Mouse (Mus musculus) limb, embryonic 12.5 days (tissue): ENCODE data around the gene BC025920. TPM values are rescaled to one million over a fixed set of nuclear protein-coding genes. Genes with fewer than 3 reads are reported as not detected.
A peak's percentile ranks its signal among the peaks of the same experiment; 100 is the strongest.

Experiments used
- ATAC-seq: fragments of 200-750 bp; cut with Nextera tagmentation; 2 replicates; pipeline ENCODE4 v1.8.0; 2017; ENCODE audit warnings: low read depth, moderate TSS enrichment; ENCODE audit not compliant: insufficient number of reproducible peaks, insufficient read depth, low FRiP score, low TSS enrichment
- H3K27ac ChIP-seq: fragments of 300-500 bp; sonication (generic); 2 replicates; pipeline ENCODE4 v1.5.1; 2016; ENCODE audit warnings: mild to moderate bottlenecking, moderate library complexity
- H3K27me3 ChIP-seq: fragments of 300-500 bp; sonication (generic); 2 replicates; pipeline ENCODE4 v1.6.1; 2016; ENCODE audit warnings: mild to moderate bottlenecking, moderate library complexity
- H3K36me3 ChIP-seq: fragments of 300-500 bp; sonication (generic); 2 replicates; pipeline ENCODE4 v1.6.1; 2016; ENCODE audit warnings: mild to moderate bottlenecking, moderate library complexity
- H3K4me1 ChIP-seq: fragments of 300-500 bp; sonication (generic); replicated peaks from 2 replicates; pipeline ENCODE4 v1.6.1; 2016
- H3K4me2 ChIP-seq: fragments of 300-500 bp; sonication (generic); 2 replicates; pipeline ENCODE4 v1.6.1; 2016; ENCODE audit warnings: mild to moderate bottlenecking, moderate library complexity
- H3K4me3 ChIP-seq: fragments of 300-500 bp; sonication (generic); replicated peaks from 2 replicates; pipeline ENCODE4 v1.5.1; 2016; ENCODE audit warnings: mild to moderate bottlenecking
- H3K9ac ChIP-seq: fragments of 300-500 bp; sonication (generic); replicated peaks from 2 replicates; pipeline ENCODE4 v1.6.1; 2016; ENCODE audit warnings: mild to moderate bottlenecking, moderate library complexity
- H3K9me3 ChIP-seq: fragments of 300-500 bp; sonication (generic); 2 replicates; pipeline ENCODE4 v1.6.1; 2016; ENCODE audit warnings: mild to moderate bottlenecking, moderate library complexity
- WGBS: fragments of 180-500 bp; shearing (Covaris S2); methylation state at CpG from one replicate; pipeline ENCODE4 v1.1.7; 2016; 5-methylcytosine and 5-hydroxymethylcytosine counted together
- polyA plus RNA-seq: library from polyadenylated mRNA; unstranded; fragments of >200 nt; fragmentation: Nextera tagmentation; extraction: Ambion mirVana; gene quantifications from 2 replicates; pipeline ENCODE4 v1.2.1, GENCODE M21; 2016

BC025920 gene
- 2.0 and 2.2 TPM in 2 replicates for polyA plus RNA-seq

DNA sequence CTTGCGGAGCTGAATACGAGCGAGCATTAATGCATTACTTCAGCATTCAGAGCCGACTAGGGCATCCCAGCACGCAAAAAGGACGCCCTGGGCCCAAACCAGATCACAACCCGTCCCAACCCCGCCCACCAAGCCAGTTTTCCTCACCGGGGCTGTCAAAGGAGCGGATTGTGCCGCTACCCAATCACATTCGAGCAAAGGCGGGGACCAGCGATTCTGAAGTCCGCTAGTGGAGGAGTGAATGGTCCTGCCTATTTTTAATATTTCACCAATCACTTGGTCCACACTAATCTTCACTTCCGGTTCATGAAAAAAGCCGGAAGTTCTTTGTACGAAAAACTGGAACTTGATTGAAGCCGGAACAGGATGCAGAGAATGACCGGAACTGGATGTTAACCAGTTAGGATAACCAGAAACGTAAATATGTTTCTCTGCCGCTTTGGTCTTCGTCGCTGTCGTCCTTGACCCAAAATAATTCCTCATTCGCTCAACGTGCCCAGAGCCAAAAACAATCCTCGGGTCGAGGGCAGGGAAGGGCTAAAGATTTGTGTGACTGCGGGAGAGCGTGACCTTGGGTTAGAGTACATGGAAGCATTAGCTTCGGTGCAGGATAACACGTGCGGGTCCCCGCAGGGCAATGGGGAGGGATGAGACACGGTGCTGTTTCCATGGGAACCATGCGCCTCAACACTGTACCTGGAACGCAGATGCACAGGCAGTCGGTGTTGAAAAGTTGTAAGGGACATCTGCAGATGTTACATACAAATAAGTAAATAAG, at the start of gene BC025920:
BC025920 (plus strand) TSS at position 297 of the 778 bp plus-strand sequence.
- Histone ChIP-seq H3K27me3 (no peaks in the 10 kb centered on the region), H3K4me1 (peaks cover 39% of the 10 kb centered on the region), H3K36me3 (peaks cover 7% of the 10 kb centered on the region; the same call in 1 of the 2 replicates), H3K9ac (peak within 1 kb of the TSS; percentile 63), H3K4me3 (peak within 1 kb of the TSS; percentile 56), H3K9me3 (no peaks in the 10 kb centered on the region), H3K4me2 (peak within 1 kb of the TSS; percentile 88), H3K27ac (peak within 1 kb of the TSS; percentile 95)
- WGBS: under 1% methylated on average over 39 of the region's 39 CpGs
- ATAC-seq: peak; percentile 78

DNA sequence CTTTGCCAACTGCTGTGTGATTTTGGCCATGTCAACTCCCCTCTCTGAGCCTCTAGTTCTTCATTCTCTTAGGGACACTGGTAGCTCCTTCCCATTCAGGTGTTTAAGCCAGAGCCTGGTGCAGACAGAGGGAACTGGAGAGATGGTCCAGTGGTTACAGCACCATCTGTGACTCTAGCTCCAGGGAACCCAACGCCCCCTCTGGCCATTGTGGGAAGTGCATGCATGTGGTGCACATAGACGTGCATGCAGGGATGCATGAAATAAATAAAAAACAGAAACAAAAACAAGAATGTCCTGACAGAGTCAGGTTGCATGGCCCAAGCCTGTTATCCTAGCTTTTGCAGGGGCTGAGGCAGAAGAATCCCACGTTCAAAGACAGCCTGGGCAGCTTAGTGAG, 49.8 kb upstream of the BC025920 start:
- Histone ChIP-seq H3K4me2 (no peak overlapping the region), H3K4me1 (peaks cover 24% of the 10 kb centered on the region), H3K9me3 (peaks cover 6% of the 10 kb centered on the region; the same call in 1 of the 2 replicates), H3K27ac (no peak overlapping the region), H3K27me3 (no peaks in the 10 kb centered on the region), H3K9ac (no peak overlapping the region), H3K36me3 (peaks cover 2% of the 10 kb centered on the region; the same call in 1 of the 2 replicates), H3K4me3 (no peak overlapping the region)
- ATAC-seq: no peak
- 73% methylated on average over 3 of the region's 3 CpGs for WGBS

DNA sequence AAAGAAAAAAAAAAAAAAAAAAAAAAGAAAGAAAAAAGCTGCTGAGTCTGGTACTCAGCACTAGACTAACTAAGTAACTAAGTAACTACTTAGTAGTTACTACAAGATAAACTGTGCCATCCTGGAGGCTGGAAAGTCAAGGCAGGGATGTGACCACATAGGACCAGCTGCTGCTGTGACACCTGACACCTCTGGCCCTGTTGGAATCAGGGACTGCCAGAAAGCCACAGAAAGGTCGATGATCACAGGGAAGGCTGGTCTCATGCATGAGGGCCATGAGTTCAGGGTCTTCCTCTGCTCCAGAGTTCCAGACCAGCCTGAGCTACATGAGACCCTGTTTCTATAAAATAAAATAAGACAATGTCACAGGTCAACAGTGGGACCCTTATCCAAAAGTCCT, 48.6 kb upstream of the BC025920 start:
- H3K36me3 ChIP-seq: peaks cover 12% of the 10 kb centered on the region
- no peak overlapping the region for H3K27ac ChIP-seq
- WGBS: 18% methylated on average over 1 of the region's 1 CpGs
- no peaks in the 10 kb centered on the region for H3K27me3 ChIP-seq
- H3K4me1 ChIP-seq: peaks cover 26% of the 10 kb centered on the region
- H3K9me3 ChIP-seq: peaks cover 6% of the 10 kb centered on the region; the same call in 1 of the 2 replicates
- ATAC-seq: no peak
- no peak overlapping the region for H3K4me2 ChIP-seq
- no peak overlapping the region for H3K9ac ChIP-seq
- no peak overlapping the region for H3K4me3 ChIP-seq

DNA sequence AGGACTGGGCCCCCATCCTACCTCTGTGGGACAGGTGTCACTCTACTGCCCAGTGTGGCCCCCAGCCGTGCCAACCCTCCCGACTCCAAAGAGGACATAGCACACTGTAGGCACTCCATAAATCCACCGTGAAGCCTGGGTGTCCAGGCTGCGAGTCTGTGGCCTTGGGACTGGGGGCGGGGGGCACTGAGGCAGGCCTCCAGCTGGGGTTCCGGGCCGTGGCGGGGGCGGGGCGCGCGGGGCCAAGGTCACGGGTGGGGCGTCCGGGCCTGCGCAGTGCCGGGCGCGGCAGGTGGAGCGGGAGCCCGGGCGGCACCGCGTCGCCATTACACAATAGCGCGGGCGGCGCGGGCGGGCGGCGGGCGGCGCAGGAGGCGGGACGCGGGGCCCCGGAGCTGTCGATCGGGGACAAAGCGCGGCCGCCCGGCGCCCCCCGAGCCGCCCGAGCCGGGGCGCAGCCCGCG, 46.9 kb upstream of the BC025920 start, which contains the start of gene Aes:
Aes (plus strand) TSS at position 326 of the 464 bp plus-strand sequence.
- H3K9ac ChIP-seq: peak within 1 kb of the TSS; percentile 97
- H3K4me3 ChIP-seq: peak within 1 kb of the TSS; percentile 91
- H3K36me3 ChIP-seq: peaks cover 23% of the 10 kb centered on the region
- H3K27ac ChIP-seq: peak within 1 kb of the TSS; percentile 94
- H3K4me1 ChIP-seq: peaks cover 43% of the 10 kb centered on the region
- WGBS: 2% methylated on average over 26 of the region's 53 CpGs
- H3K9me3 ChIP-seq: peaks cover 3% of the 10 kb centered on the region; the same call in 1 of the 2 replicates
- ATAC-seq: 0 out of 2 replicates have a peak, but pooled peaks have one; percentile 17
- no peaks in the 10 kb centered on the region for H3K27me3 ChIP-seq
- peak within 1 kb of the TSS; percentile 94 for H3K4me2 ChIP-seq

DNA sequence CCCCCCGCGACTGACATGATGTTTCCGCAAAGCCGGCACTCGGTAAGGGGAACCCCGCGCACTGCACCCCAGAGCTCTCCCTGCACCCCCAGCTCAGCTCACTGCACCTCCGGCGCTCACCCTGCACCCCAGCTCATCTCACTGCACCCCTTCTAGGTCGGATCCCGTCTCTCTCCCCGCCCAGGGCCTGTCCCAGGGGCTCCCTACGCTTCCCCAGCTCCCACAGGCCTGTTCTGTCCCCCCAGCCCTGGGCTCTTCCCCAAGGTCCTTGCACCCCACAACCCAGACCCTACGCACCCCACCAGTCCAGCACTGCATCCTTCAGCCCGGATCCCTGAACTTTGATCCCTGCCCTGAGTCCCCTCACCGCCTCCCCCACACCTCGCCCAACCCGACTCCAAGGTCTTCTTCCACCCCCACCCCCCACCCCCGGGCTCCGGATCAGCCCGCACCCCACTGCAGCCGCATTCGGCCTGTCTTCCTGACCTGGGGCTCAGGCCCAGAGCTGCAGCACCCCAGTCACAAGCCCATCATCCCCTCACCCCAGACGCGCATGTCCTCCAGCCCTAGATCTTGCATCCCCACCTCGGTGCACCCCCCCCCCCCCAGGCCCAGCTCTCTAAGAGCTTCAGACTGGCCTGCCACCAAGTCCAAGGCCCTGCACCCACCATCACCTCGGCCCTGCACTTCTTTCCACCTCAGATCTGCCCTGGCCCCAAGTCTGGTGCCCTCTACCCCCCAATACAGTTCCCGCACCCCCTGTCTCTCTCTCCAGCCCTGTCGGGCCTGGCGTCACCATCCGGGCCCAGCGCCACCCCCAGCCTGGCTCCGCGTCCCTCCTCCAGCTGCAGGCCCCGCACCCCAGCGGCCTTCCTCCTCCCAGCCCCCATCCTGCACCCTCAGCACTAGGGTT, 46.2 kb upstream of the BC025920 start:
- Histone ChIP-seq H3K4me2 (peak overlapping the region; percentile 94), H3K27ac (peak overlapping the region; percentile 94), H3K27me3 (peaks cover 2% of the 10 kb centered on the region; the same call in 1 of the 2 replicates), H3K36me3 (peaks cover 30% of the 10 kb centered on the region), H3K9me3 (peaks cover 3% of the 10 kb centered on the region; the same call in 1 of the 2 replicates), H3K9ac (peak overlapping the region; percentile 97), H3K4me3 (peak overlapping the region; percentile 91), H3K4me1 (peaks cover 50% of the 10 kb centered on the region)
- WGBS: under 1% methylated on average over 35 of the region's 36 CpGs
- ATAC-seq: peak; percentile 13; the same call in 1 of the 2 replicates

DNA sequence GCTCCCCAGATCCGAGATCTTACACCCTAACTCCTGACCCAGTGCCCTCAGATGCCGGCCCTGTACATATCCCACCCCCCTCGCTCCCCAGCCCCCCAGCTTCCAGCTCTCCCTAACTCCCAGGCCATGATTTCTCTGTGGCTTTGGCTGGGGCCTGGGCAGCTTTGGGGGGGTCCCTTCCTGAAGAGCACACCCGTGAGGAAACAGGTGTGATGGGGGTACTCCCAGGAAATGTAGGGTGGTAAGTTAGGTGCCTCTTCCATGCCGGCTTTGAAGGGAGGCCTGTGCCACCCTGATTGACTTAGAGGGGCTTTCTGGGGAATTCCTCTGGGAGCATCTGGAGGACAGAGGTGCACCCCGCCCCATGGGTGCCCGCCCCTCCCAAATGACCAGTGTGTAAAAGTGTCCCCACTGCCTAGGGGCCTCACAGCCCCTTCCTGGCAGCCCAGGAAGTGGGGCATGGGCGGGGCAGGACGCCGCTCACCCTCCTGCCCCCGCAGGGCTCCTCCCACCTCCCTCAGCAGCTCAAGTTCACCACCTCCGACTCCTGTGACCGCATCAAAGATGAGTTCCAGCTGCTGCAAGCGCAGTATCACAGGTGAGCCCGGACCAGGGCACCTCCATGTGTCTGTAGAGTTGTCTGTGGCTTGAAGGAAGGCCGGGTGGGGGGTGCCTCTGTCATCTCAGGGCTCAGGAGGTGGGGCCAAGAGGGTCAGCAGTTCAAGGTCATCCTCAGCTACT, 45.2 kb upstream of the BC025920 start:
- H3K27me3 ChIP-seq: peaks cover 7% of the 10 kb centered on the region; the same call in 1 of the 2 replicates
- H3K9ac ChIP-seq: peak overlapping the region; percentile 97
- peak overlapping the region; percentile 94 for H3K27ac ChIP-seq
- no peak for ATAC-seq
- H3K4me1 ChIP-seq: peaks cover 60% of the 10 kb centered on the region
- peak overlapping the region; percentile 94 for H3K4me2 ChIP-seq
- peaks cover 40% of the 10 kb centered on the region for H3K36me3 ChIP-seq
- H3K9me3 ChIP-seq: peaks cover 3% of the 10 kb centered on the region; the same call in 1 of the 2 replicates
- WGBS: 7% methylated on average over 16 of the region's 16 CpGs
- H3K4me3 ChIP-seq: peak overlapping the region; percentile 91

DNA sequence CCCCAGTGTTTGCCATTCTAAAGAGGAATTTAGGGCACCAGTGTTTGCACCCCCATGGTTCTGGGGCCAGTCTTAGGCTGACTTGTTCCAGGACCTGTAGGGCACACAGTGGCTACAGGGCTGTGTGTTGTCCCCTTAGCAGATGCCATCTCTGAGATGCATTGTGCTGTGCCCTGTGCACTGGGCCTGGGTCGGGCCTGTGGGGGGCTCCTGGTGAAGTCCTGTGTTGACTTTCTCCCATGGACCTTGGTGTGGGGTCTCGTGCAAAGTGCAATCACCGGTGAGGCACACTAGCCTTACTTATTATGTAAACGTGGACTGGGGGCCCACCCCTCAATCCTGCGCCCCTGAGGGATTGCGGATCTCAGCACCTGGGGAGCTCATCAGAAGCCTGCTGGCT, 43.7 kb upstream of the BC025920 start:
- 0 out of 2 replicates have a peak overlapping the region, but pooled peaks have one; percentile 18 for H3K9ac ChIP-seq

DNA sequence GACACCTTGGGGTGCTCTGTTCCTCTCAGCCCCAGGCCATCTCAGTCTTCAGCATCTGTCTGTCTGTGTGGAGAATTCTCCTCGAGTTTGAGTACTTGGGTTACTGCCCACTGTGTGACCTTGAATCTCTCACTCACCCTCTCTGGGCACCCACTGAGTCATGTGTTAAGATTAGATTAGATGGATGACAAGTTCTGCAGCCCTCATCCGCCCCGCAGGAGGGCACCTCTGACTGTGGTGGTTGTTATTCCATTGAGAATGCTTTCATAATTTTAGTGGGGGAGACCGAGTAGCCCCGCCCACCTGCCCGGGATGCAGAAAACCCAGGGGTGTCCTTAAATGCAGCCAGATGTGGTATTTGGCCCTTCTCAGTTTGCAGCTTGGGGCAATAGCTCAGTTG, 42.6 kb upstream of the BC025920 start:
- no peak for ATAC-seq
- peak overlapping the region; percentile 32; the same call in 1 of the 2 replicates for H3K4me3 ChIP-seq
- H3K36me3 ChIP-seq: peaks cover 57% of the 10 kb centered on the region

More for the DNA sequence above, 43.7 kb upstream of the BC025920 start:
- peaks cover 65% of the 10 kb centered on the region for H3K4me1 ChIP-seq
- peaks cover 55% of the 10 kb centered on the region for H3K36me3 ChIP-seq
- H3K27me3 ChIP-seq: peaks cover 7% of the 10 kb centered on the region; the same call in 1 of the 2 replicates
- peak overlapping the region; percentile 55; the same call in 1 of the 2 replicates for H3K4me2 ChIP-seq
- WGBS: 79% methylated on average over 6 of the region's 6 CpGs
- no peak overlapping the region for H3K27ac ChIP-seq
- ATAC-seq: no peak
- H3K9me3 ChIP-seq: no peaks in the 10 kb centered on the region
- 0 out of 2 replicates have a peak overlapping the region, but pooled peaks have one; percentile 11 for H3K4me3 ChIP-seq

DNA sequence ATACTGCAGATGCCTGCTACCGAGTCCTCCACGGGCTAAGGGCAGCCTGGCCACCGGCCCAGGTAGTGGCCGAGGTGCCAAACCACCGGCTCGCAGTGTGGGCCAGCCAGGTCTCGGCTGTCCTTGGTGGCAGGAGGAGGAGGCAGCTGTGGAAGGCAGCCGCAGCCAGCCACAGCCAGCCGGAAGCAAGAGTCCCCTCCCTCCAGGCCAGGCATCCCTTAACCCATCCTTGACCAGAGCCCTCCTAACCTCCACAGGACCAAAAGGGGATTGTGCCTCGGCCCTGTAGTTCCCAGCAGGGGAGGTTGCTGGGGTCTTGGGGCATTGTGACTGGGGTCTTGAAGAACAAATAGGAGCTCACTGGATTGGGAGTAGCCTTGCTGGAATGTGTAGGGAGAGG, 41.9 kb upstream of the BC025920 start:
- 2% methylated on average over 10 of the region's 10 CpGs for WGBS
- peaks cover 57% of the 10 kb centered on the region for H3K36me3 ChIP-seq
- ATAC-seq: no peak
- peak overlapping the region; percentile 55 for H3K4me2 ChIP-seq
- peaks cover 7% of the 10 kb centered on the region; the same call in 1 of the 2 replicates for H3K27me3 ChIP-seq
- H3K27ac ChIP-seq: peak overlapping the region; percentile 80
- peak overlapping the region; percentile 51 for H3K9ac ChIP-seq
- no peaks in the 10 kb centered on the region for H3K9me3 ChIP-seq
- peaks cover 78% of the 10 kb centered on the region for H3K4me1 ChIP-seq
- H3K4me3 ChIP-seq: peak overlapping the region; percentile 32

More for the DNA sequence above, 42.6 kb upstream of the BC025920 start:
- Histone ChIP-seq H3K9ac (no peak overlapping the region), H3K27ac (peak overlapping the region; percentile 80), H3K4me1 (peaks cover 76% of the 10 kb centered on the region), H3K9me3 (no peaks in the 10 kb centered on the region), H3K4me2 (peak overlapping the region; percentile 55), H3K27me3 (peaks cover 7% of the 10 kb centered on the region; the same call in 1 of the 2 replicates)
- 24% methylated on average over 6 of the region's 6 CpGs for WGBS

DNA sequence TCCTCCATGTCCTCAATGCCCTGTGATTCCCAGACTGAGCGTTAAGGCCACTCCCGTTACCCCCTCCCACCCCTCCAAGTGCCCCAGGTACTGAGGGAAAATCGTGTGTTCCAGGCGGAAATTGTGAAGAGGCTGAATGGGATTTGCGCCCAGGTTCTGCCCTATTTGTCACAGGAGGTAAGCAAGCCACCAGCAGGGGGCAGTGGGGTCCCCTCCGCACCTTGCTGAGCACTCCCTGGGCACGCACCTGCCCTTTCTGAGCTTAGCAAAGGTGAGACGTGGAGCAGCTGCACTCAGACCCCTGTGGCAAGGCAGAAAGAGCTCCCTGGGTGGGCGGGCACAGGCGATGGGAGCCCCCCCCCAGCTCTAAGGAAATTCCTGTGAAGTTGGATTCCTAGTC, 41.3 kb upstream of the BC025920 start:
- Histone ChIP-seq H3K36me3 (peaks cover 57% of the 10 kb centered on the region), H3K4me2 (peak overlapping the region; percentile 55), H3K9ac (no peak overlapping the region)

More for the DNA sequence above, 41.3 kb upstream of the BC025920 start:
- H3K9me3 ChIP-seq: no peaks in the 10 kb centered on the region
- H3K27me3 ChIP-seq: peaks cover 7% of the 10 kb centered on the region; the same call in 1 of the 2 replicates
- peak overlapping the region; percentile 32; the same call in 1 of the 2 replicates for H3K4me3 ChIP-seq
- WGBS: 14% methylated on average over 10 of the region's 10 CpGs
- H3K4me1 ChIP-seq: peaks cover 82% of the 10 kb centered on the region
- H3K27ac ChIP-seq: peak overlapping the region; percentile 80
- no peak for ATAC-seq
